Mouse (Mus musculus): ENCODE measurements around the gene Coro6. TPM values are rescaled to one million over a fixed set of nuclear protein-coding genes. Genes with fewer than 3 reads are reported as not detected.

Gene Coro6
- polyA plus RNA-seq, 1 experiment from 2014 or later, result 55.5 TPM

- peaks cover 8% of the 10 kb centered on the region for H3K27me3 ChIP-seq (ENCODE audit: control insufficient read depth, insufficient read depth, low read length)
- H3K9ac ChIP-seq (ENCODE audit: low read length), result peak overlapping the region; percentile 70
- no peaks in the 10 kb centered on the region for H3K36me3 ChIP-seq (ENCODE audit: control insufficient read depth, insufficient read depth, low read length)
- H3K27ac ChIP-seq (replicated peaks in 1 of 2; ENCODE audit: control insufficient read depth in 1 of 2, insufficient read depth in 1 of 2, low read depth in 2 of 2, low read length in 2 of 2), result peak overlapping the region; percentile 7 to 63; a peak in 2 of 4 replicates
- no peak for ATAC-seq (ENCODE audit: insufficient number of reproducible peaks, insufficient read depth, low FRiP score, low read depth)
- 2% methylated on average over 19 of the region's 19 CpGs for WGBS
- peaks cover 21 to 29% of the 10 kb centered on the region in 2 experiments for H3K4me1 ChIP-seq (ENCODE audit: control insufficient read depth in 2 of 2, insufficient read depth in 2 of 2, low read length in 2 of 2)
- H3K9me3 ChIP-seq (ENCODE audit: control insufficient read depth, low read length), result no peaks in the 10 kb centered on the region
- H3K4me3 ChIP-seq (ENCODE audit: control insufficient read depth in 1 of 2, insufficient read depth in 1 of 2, low read depth in 1 of 2, low read length in 2 of 2), result peak overlapping the region; percentile 52 to 56
- H3K4me2 ChIP-seq (ENCODE audit: low read length), result peak overlapping the region; percentile 98
Observed at GRCm38 (mm10) chr11:77514281-77514831, 52.1 kb downstream of the Coro6 start.

GRCm38 (mm10) chr11:77514832-77515636 lies 52.8 kb downstream of the Coro6 start, which contains the start of gene Abhd15:
Abhd15 (plus strand) TSS chr11:77515121.
- Histone ChIP-seq H3K9ac (ENCODE audit: low read length) (peak within 1 kb of the TSS; percentile 70), H3K9me3 (ENCODE audit: control insufficient read depth, low read length) (no peaks in the 10 kb centered on the region), H3K4me3 (ENCODE audit: control insufficient read depth in 1 of 2, insufficient read depth in 1 of 2, low read depth in 1 of 2, low read length in 2 of 2) (peak within 1 kb of the TSS; percentile 81 to 82), H3K36me3 (ENCODE audit: control insufficient read depth, insufficient read depth, low read length) (no peaks in the 10 kb centered on the region), H3K27me3 (ENCODE audit: control insufficient read depth, insufficient read depth, low read length) (peaks cover 8% of the 10 kb centered on the region), H3K4me2 (ENCODE audit: low read length) (peak within 1 kb of the TSS; percentile 98), H3K27ac (replicated peaks in 1 of 2; ENCODE audit: control insufficient read depth in 1 of 2, insufficient read depth in 1 of 2, low read depth in 2 of 2, low read length in 2 of 2) (peak within 1 kb of the TSS; percentile 7 to 63; a peak in 3 of 4 replicates), H3K4me1 (ENCODE audit: control insufficient read depth in 2 of 2, insufficient read depth in 2 of 2, low read length in 2 of 2) (peaks cover 21 to 29% of the 10 kb centered on the region in 2 experiments)
- peak; percentile 47 for ATAC-seq (ENCODE audit: insufficient number of reproducible peaks, insufficient read depth, low FRiP score, low read depth)
- under 1% methylated on average over 68 of the region's 72 CpGs for WGBS

GRCm38 (mm10) chr11:77515637-77516552 lies 53.7 kb downstream of the Coro6 start, which contains the start of gene Trp53i13:
Trp53i13 (minus strand) TSS chr11:77515980.
- H3K4me3 ChIP-seq (ENCODE audit: control insufficient read depth in 1 of 2, insufficient read depth in 1 of 2, low read depth in 1 of 2, low read length in 2 of 2), result peak within 1 kb of the TSS; percentile 52 to 56
- WGBS, result 11% methylated on average over 39 of the region's 39 CpGs
- H3K9me3 ChIP-seq (ENCODE audit: control insufficient read depth, low read length), result no peaks in the 10 kb centered on the region
- ATAC-seq (ENCODE audit: insufficient number of reproducible peaks, insufficient read depth, low FRiP score, low read depth), result no peak
- no peaks in the 10 kb centered on the region for H3K36me3 ChIP-seq (ENCODE audit: control insufficient read depth, insufficient read depth, low read length)
- peaks cover 21 to 29% of the 10 kb centered on the region in 2 experiments for H3K4me1 ChIP-seq (ENCODE audit: control insufficient read depth in 2 of 2, insufficient read depth in 2 of 2, low read length in 2 of 2)
- peak within 1 kb of the TSS in 1 of 2 experiments; percentile 63; a peak in 1 of 4 replicates for H3K27ac ChIP-seq (replicated peaks in 1 of 2; ENCODE audit: control insufficient read depth in 1 of 2, insufficient read depth in 1 of 2, low read depth in 2 of 2, low read length in 2 of 2)
- peak within 1 kb of the TSS; percentile 98 for H3K4me2 ChIP-seq (ENCODE audit: low read length)
- H3K27me3 ChIP-seq (ENCODE audit: control insufficient read depth, insufficient read depth, low read length), result peaks cover 8% of the 10 kb centered on the region
- peak within 1 kb of the TSS; percentile 70 for H3K9ac ChIP-seq (ENCODE audit: low read length)

GRCm38 (mm10) chr11:77516553-77517425 lies 54.6 kb downstream of the Coro6 start:
- Histone ChIP-seq H3K4me3 (ENCODE audit: control insufficient read depth in 1 of 2, insufficient read depth in 1 of 2, low read depth in 1 of 2, low read length in 2 of 2) (no peak overlapping the region), H3K4me1 (ENCODE audit: control insufficient read depth in 2 of 2, insufficient read depth in 2 of 2, low read length in 2 of 2) (peaks cover 21 to 27% of the 10 kb centered on the region in 2 experiments), H3K9ac (ENCODE audit: low read length) (no peak overlapping the region), H3K4me2 (ENCODE audit: low read length) (peak overlapping the region; percentile 98; the same call in 1 of the 2 replicates), H3K36me3 (ENCODE audit: control insufficient read depth, insufficient read depth, low read length) (no peaks in the 10 kb centered on the region), H3K27me3 (ENCODE audit: control insufficient read depth, insufficient read depth, low read length) (peaks cover 8% of the 10 kb centered on the region), H3K9me3 (ENCODE audit: control insufficient read depth, low read length) (no peaks in the 10 kb centered on the region), H3K27ac (replicated peaks in 1 of 2; ENCODE audit: control insufficient read depth in 1 of 2, insufficient read depth in 1 of 2, low read depth in 2 of 2, low read length in 2 of 2) (no peak overlapping the region)
- 89% methylated on average over 5 of the region's 5 CpGs for WGBS
- ATAC-seq (ENCODE audit: insufficient number of reproducible peaks, insufficient read depth, low FRiP score, low read depth), result no peak

GRCm38 (mm10) chr11:77518051-77518798 lies 56.0 kb downstream of the Coro6 start:
- no peaks in the 10 kb centered on the region for H3K36me3 ChIP-seq (ENCODE audit: control insufficient read depth, insufficient read depth, low read length)

GRCm38 (mm10) chr11:77519043-77519442 lies 56.8 kb downstream of the Coro6 start, which contains the start of gene Gm10392:
Gm10392 (minus strand) TSS chr11:77519198.
- no peak within 1 kb of the TSS for H3K4me2 ChIP-seq (ENCODE audit: low read length)
- no peaks in the 10 kb centered on the region for H3K36me3 ChIP-seq (ENCODE audit: control insufficient read depth, insufficient read depth, low read length)
- H3K27ac ChIP-seq (replicated peaks in 1 of 2; ENCODE audit: control insufficient read depth in 1 of 2, insufficient read depth in 1 of 2, low read depth in 2 of 2, low read length in 2 of 2), result no peak within 1 kb of the TSS
- ATAC-seq (ENCODE audit: insufficient number of reproducible peaks, insufficient read depth, low FRiP score, low read depth), result no peak
- no peak within 1 kb of the TSS for H3K4me3 ChIP-seq (ENCODE audit: control insufficient read depth in 1 of 2, insufficient read depth in 1 of 2, low read depth in 1 of 2, low read length in 2 of 2)
- H3K9ac ChIP-seq (ENCODE audit: low read length), result no peak within 1 kb of the TSS
- H3K27me3 ChIP-seq (ENCODE audit: control insufficient read depth, insufficient read depth, low read length), result peaks cover 8% of the 10 kb centered on the region
- H3K9me3 ChIP-seq (ENCODE audit: control insufficient read depth, low read length), result no peaks in the 10 kb centered on the region
- WGBS, result 58% methylated on average over 5 of the region's 5 CpGs
- peaks cover 12 to 16% of the 10 kb centered on the region in 2 experiments for H3K4me1 ChIP-seq (ENCODE audit: control insufficient read depth in 2 of 2, insufficient read depth in 2 of 2, low read length in 2 of 2)

More at GRCm38 (mm10) chr11:77518051-77518798, 56.0 kb downstream of the Coro6 start:
- peaks cover 8% of the 10 kb centered on the region for H3K27me3 ChIP-seq (ENCODE audit: control insufficient read depth, insufficient read depth, low read length)
- ATAC-seq (ENCODE audit: insufficient number of reproducible peaks, insufficient read depth, low FRiP score, low read depth), result no peak
- no peak overlapping the region for H3K4me2 ChIP-seq (ENCODE audit: low read length)
- no peak overlapping the region for H3K27ac ChIP-seq (replicated peaks in 1 of 2; ENCODE audit: control insufficient read depth in 1 of 2, insufficient read depth in 1 of 2, low read depth in 2 of 2, low read length in 2 of 2)
- no peak overlapping the region for H3K4me3 ChIP-seq (ENCODE audit: control insufficient read depth in 1 of 2, insufficient read depth in 1 of 2, low read depth in 1 of 2, low read length in 2 of 2)
- no peaks in the 10 kb centered on the region for H3K9me3 ChIP-seq (ENCODE audit: control insufficient read depth, low read length)
- WGBS, result 81% methylated on average over 27 of the region's 27 CpGs
- peaks cover 18 to 21% of the 10 kb centered on the region in 2 experiments for H3K4me1 ChIP-seq (ENCODE audit: control insufficient read depth in 2 of 2, insufficient read depth in 2 of 2, low read length in 2 of 2)
- H3K9ac ChIP-seq (ENCODE audit: low read length), result no peak overlapping the region

Data from heart, embryonic 14.5 days (tissue).